Mouse (Mus musculus) adrenal gland, adult 8-10 months (tissue): ENCODE results near the gene Sergef. TPM values are rescaled to one million over a fixed set of nuclear protein-coding genes. Genes with fewer than 3 reads are reported as not detected.
A peak's percentile ranks its signal among the peaks of the same experiment; 100 is the strongest.
"Not testable (repeated sequence)": the region's sequence is repeated elsewhere in the genome, so short reads cannot be mapped to it uniquely, and the experiment has no call there.

Experiments
- DNase-seq: peaks from one replicate; pipeline ENCODE4 v3.0.0; 2022
- total RNA-seq, 4 experiments: library from RNA; stranded (reverse); gene quantifications; 2 replicates each; pipeline ENCODE4 v1.2.4; 2022

Sergef gene
- total RNA-seq, result 10 to 100 TPM; 29.2 to 47.3 (median 37.2) TPM

- DNase-seq, result peak; percentile 93
Measured at GRCm38 (mm10) chr7:46639692-46640031, at the start of gene Sergef. Gene Sergef, minus strand, starts transcription at chr7:46639807.

DNA sequence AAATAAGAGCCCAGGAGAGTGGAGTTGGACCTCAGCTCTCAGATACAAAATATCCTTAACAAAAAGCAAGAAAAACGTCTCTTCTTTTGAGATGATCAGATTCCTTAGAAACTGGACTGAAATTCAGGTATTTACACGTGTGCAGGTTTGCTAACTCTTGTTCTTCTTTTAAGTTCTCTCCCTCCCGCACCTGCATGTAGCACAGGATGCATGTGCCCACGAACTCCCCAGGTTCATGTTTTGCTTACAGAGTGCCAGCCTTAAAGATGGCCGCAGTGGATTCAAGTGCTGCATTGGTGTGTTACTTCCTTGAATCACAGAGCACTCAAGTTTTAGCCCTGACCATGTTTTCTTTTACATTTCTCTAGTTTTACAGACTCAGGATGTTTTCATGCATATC, 47.2 kb upstream of the Sergef start:
- DNase-seq, result no peak

GRCm38 (mm10) chr7:46680732-46681131, 41.1 kb upstream of the Sergef start:
- DNase-seq, result no peak

DNA sequence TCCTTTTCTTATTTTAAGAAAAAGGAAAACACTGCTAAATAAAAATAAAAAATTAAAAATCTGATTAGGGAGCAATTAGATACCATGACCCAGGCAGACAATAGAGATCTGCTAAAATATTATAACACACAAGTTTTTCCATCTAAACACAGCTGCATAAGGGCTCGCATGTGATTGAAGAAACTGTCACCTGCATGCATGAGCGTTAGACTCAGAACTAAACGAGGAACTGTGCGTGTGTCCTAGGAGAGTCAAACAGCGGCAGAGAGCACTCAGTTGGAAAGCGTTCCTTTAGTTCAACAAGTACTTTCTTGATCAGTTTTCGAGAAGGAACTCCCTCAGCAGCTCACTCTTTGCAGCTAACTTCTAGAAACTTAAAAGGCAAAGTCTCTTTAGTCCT, 39.4 kb upstream of the Sergef start:
- DNase-seq, result not testable (repeated sequence)

DNA sequence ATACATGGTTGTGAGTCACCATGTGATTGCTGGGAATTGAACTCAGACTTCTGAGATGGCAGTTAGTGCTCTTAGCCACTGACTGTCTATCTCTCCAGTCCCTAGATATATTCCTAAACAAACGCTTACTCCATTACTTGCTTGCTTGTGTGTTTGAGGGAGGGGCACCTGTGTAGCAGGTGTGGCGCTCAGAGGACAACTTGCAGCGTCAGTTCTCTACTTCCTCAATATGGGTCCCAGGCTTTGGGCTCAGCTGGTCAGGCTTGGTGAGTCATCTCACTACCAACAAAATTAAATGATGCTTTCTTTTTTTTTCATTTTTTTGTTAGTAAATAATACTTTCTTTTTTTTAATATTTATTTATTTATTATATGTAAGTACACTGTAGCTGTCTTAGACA, 38.8 kb upstream of the Sergef start:
- no peak for DNase-seq

DNA sequence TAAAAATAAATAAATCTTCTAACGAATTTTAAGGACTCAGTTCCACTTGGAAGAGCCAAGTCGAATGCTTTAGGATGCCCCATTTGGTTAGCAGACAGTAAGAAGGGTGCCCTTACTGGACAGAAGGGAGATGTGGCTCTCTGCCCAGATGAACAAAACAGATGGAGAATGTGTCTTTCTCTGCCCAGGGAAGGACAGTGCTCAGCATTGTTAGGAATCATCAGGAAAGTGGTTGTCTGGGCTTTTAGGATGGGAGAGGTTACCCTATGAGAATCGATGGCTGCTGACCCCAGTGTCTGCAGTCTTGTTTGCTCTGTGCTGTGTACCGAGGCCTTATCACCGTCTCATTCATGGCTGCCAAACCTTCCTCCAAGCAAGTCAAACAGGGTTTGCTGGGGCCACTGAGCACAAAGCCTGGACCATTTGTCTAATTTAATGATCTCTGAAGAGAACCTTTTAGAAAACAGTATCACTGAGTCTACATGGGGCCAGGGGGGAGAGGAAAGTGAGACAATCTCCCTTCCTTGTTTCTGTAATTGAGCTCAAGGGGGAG, 37.3 kb upstream of the Sergef start:
- DNase-seq, result no peak

GRCm38 (mm10) chr7:46675886-46676285, 36.3 kb upstream of the Sergef start:
- DNase-seq, result no peak

GRCm38 (mm10) chr7:46675061-46675460, 35.5 kb upstream of the Sergef start:
- DNase-seq, result no peak

DNA sequence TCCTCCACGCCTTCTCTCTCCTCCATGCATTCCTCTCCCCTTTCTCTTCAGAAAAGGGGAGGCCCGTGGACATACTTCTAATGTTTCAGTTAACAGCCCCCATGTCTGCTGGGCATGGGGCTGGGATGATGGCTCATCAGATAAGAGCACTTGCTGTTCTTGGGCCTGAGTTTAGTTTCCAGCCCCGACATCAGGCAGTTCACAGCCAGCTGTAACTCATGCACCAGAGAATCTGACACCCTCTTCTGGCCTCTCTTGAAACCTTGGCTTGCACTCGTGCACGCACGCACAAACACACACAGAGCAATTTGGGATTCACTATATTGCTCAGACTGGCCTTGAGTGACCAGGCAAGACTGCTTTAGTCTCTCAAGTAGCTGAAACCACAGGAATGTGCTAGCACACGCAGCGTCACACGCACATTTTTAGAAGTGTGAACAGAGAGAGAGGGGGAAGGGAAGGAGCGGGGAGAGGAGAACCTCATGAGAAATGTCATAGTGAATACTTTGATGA, 32.6 kb upstream of the Sergef start, which contains the start of gene Tph1:
Gene Tph1 (minus strand): TSS at position 378 of the 513 bp plus-strand sequence.
- no peak for DNase-seq

DNA sequence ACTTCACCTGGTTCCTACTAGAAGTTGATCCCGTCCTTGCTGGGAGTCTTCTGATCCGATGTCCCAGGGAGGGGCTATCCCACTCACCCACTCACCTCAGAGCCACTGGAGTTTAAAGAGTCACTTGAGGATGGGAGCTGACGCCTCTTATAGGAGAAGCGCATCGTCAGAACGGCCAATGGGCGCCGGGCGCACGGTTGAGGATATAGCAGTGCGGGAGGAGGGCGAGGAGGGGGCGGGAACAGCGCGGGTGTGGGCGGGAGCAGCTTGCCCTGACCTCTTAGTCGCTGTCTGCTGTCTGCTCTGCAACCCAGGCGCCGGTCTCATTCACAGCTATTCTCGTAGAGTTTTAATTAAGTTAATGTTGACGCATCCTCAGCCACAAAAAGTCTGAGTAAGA, 27.6 kb upstream of the Sergef start:
- no peak for DNase-seq

GRCm38 (mm10) chr7:46665236-46665635, 25.6 kb upstream of the Sergef start:
- DNase-seq, result no peak

- DNase-seq, result no peak
Measured at GRCm38 (mm10) chr7:46661591-46662090, 22.0 kb upstream of the Sergef start.

DNA sequence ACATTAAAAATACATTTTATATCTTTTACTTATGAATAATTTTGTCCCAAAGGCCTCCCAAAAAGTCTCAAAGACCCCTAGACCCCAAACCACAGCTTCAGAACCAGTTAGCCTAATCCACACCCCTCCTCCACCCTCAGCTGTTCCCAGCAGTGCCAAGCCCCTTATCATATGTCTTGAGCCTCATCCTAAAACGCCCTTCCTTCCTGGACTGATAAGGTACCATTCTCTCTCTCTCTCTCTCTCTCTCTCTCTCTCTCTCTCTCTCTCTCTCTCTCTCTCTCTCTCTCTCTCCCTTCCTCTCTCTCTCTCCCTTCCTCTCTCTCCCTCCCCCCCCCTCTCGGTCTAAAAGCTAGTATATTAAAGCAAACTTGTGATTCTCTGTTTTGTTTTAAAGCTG, 12.7 kb upstream of the Sergef start:
- DNase-seq, result no peak

GRCm38 (mm10) chr7:46650231-46650630, 10.6 kb upstream of the Sergef start:
- not testable (repeated sequence) for DNase-seq

GRCm38 (mm10) chr7:46648431-46649140, 9.0 kb upstream of the Sergef start:
- DNase-seq, result no peak

- DNase-seq, result no peak
Measured at GRCm38 (mm10) chr7:46643172-46643571, 3.6 kb upstream of the Sergef start.

DNA sequence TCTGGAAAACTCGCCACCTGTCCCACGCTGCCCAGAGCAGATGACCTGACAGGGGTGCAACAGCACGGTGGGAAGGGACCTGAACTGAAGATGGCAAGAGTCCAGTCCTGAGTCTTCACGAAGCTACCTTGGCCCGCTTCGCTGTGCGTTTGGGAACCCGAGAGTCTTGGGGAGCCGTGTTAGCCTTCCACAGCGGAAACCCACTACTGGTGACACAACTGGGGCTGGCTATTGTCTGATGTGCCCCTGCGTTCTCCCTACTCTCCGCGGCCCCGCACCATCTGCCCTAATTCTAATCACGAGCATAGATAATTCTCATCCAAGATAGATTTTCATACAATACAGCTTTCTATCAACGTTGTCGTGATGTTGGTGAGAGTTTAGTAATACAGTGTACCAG, 455 bp upstream of the Sergef start:
- DNase-seq, result no peak

DNA sequence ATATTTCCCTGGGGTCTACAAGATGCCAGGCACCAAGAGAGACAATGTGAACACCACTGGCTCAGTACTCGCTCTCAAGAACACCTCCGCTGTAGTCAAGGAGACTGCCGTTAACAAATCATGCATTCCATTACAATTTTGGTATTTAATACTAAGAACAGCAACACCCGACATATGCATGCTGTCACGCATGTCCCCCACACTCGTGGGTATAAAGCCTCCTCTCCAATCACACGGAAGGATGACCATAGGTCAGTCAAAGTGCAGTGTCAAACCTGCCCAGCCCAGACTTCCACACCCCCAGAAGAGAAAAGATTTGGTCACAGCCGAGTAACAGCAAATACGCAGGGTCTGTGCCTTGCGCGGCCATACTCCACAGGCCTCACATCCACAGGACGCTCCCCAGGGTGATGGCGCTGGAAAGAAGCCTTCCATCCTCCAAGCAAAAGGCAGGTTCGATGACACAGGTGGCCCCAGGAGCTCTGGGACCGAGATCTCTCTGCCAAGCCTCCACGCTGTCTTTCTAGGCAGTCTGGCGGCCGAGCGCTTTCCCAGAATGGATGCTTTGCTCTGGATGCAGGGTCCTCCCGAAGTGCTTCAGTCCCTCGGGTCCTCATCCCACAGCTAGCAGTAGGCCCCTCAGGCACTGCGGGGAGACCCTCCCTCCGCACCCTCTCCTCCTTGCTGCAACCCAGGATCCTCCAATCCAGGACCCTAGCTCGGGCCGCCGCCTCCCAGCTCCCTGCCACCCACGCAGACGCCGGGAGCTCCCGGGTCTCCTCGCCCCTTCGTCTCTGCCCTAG, 517 bp downstream of the Sergef start:
- no peak for DNase-seq

- DNase-seq, result peak; percentile 64
Measured at GRCm38 (mm10) chr7:46628375-46628975, 11.1 kb downstream of the Sergef start.

DNA sequence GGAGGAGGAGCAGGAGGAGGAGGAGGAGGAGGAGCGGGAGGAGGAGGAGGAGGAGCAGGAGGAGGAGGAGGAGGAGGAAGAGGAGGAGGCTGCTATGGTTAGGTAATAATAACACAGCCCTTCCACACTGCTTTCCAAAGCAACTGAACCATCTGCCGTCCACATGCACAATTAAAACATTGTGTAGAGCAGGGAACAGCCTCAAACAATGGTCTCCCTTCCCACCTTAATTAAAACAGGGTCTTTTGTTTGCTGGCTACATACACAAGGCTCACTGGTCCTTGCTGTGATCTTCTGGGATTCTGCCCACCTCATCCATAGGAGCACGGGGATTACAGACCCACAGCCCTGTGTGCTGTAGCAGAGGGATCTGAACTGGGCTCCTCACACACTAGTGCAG, 15.6 kb downstream of the Sergef start:
- no peak for DNase-seq

DNA sequence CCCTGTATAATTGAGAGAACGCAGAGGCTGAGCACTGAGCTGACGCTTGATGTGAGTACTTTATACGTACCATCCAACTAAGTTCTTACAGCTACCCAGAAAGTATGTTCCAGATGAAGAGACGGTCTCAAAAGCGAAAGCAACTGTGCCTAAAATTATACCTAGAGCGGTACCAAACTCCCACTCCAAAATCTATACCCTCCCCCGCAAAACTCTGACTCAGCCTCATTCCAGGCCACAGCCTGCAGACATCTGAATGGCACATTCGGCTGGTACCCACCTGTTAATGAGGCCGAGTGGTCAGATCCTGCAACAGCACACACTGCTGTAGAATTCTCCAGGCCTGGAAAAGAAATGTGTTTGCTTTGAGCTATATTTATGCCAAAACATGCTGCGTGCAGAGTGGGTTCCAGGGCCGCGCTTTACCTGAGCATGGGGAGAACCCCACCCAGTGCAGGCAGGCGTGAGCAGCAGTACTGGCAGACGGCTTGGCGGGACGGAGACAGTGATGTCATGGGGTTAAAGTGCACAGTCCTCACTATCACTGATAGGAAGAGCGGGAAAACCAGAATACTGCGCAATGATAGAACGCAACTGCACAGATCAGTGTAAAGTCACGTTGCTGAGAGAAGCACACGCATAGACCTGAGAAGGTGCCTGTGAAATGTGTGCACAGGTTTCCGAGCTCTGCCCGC, 21.0 kb downstream of the Sergef start:
- DNase-seq, result no peak

GRCm38 (mm10) chr7:46616429-46617005, 23.1 kb downstream of the Sergef start:
- no peak for DNase-seq
